Mouse (Mus musculus): ENCODE results near the gene Usp47. TPM values are rescaled to one million over a fixed set of nuclear protein-coding genes. Genes with fewer than 3 reads are reported as not detected.
"Not testable (repeated sequence)": the region's sequence is repeated elsewhere in the genome, so short reads cannot be mapped to it uniquely, and the experiment has no call there.

Gene Usp47
- polyA plus RNA-seq, 1 experiment = 24.7 TPM

- H3ac ChIP-seq (ENCODE audit: control insufficient read depth, insufficient read length, low read depth) = no peak overlapping the region
- H3K36me3 ChIP-seq (ENCODE audit: control insufficient read depth, insufficient read depth) = peaks cover 73% of the 10 kb centered on the region
- H3K27me3 ChIP-seq (ENCODE audit: control insufficient read depth, insufficient read depth, insufficient read length) = no peaks in the 10 kb centered on the region
- H3K79me3 ChIP-seq (ENCODE audit: low read depth) = no peaks in the 10 kb centered on the region
- no peaks in the 10 kb centered on the region for H3K79me2 ChIP-seq (ENCODE audit: control insufficient read depth, insufficient read depth)
- TF ChIP-seq MAX (IDR thresholded peaks at IDR 0.05) = no peak
- no peak for TF ChIP-seq MYOG (IDR thresholded peaks at IDR 0.05; ENCODE audit: control insufficient read depth, extremely low read depth, insufficient read length)
- TF ChIP-seq CTCF (IDR thresholded peaks at IDR 0.05; ENCODE audit: control insufficient read depth, insufficient read depth, insufficient read length) = no peak
- TF ChIP-seq MYOD1 (IDR thresholded peaks at IDR 0.05; ENCODE audit: control insufficient read depth, insufficient read length, low read depth) = no peak
- TF ChIP-seq FOSL1 (IDR thresholded peaks at IDR 0.05; ENCODE audit: insufficient read depth, low read length, poor library complexity, severe bottlenecking) = no peak
- TF ChIP-seq USF1 (IDR thresholded peaks at IDR 0.05; ENCODE audit: low read depth) = no peak
- H3K4me3 ChIP-seq (ENCODE audit: insufficient read depth, poor library complexity, severe bottlenecking) = no peak overlapping the region
Measured at GRCm38 (mm10) chr7:112086186-112086585, 62.9 kb downstream of the Usp47 start.

DNA sequence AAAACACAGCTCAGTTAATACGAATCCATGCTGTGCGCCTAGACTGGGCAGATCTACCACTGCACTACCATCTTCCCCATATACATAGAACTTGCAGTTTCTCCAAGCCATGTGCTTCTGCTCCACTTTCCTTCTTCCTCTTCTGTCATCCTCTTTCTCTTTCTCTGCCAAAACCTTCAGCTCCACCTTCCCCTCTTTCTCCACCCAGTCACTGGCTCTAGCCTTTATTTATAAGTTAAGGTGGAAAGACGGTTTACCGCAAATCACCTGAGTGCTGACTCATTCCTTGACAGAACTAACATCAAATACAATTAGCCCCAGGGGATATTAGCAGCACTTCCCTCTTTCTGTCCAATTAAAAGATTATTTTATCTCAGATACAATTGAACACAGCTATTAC is 71.6 kb downstream of the Usp47 start:
- H3K4me3 ChIP-seq (ENCODE audit: insufficient read depth, poor library complexity, severe bottlenecking); H3K79me3 ChIP-seq (ENCODE audit: low read depth); H3K27me3 ChIP-seq (ENCODE audit: control insufficient read depth, insufficient read depth, insufficient read length); H3ac ChIP-seq (ENCODE audit: control insufficient read depth, insufficient read length, low read depth): not testable (repeated sequence)
- H3K36me3 ChIP-seq (ENCODE audit: control insufficient read depth, insufficient read depth) = peaks cover 87% of the 10 kb centered on the region
- peaks cover 15% of the 10 kb centered on the region for H3K79me2 ChIP-seq (ENCODE audit: control insufficient read depth, insufficient read depth)

DNA sequence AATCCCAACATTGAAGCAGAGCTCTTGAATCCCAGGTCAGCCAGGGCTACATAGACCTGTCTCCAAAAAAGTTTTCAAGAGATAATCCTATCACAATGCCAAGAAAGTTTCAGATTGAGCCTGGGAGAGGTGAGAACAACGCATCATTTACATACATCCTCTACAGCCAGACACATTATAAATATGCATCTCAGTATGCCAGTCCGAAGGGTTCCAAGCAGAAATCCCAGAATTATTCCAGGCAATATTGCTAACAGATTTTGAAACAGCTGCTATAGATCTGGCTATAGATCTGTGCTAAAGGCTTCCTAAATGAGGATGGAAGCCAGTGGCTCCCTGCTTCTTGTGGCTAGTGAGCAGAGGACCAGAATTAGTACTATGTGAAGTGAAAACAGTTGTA is 77.6 kb downstream of the Usp47 start:
- H3K4me3 ChIP-seq (ENCODE audit: insufficient read depth, poor library complexity, severe bottlenecking) = no peak overlapping the region
- H3K27me3 ChIP-seq (ENCODE audit: control insufficient read depth, insufficient read depth, insufficient read length) = no peaks in the 10 kb centered on the region
- TF ChIP-seq CTCF (IDR thresholded peaks at IDR 0.05; ENCODE audit: control insufficient read depth, insufficient read depth, insufficient read length) (no peak), FOSL1 (IDR thresholded peaks at IDR 0.05; ENCODE audit: insufficient read depth, low read length, poor library complexity, severe bottlenecking) (no peak), USF1 (IDR thresholded peaks at IDR 0.05; ENCODE audit: low read depth) (no peak), MYOG (IDR thresholded peaks at IDR 0.05; ENCODE audit: control insufficient read depth, extremely low read depth, insufficient read length) (no peak), MAX (IDR thresholded peaks at IDR 0.05) (no peak), CEBPB (IDR thresholded peaks at IDR 0.05; ENCODE audit: low read depth) (no peak), MYOD1 (IDR thresholded peaks at IDR 0.05; ENCODE audit: control insufficient read depth, insufficient read length, low read depth) (no peak)
- H3ac ChIP-seq (ENCODE audit: control insufficient read depth, insufficient read length, low read depth) = no peak overlapping the region
- peaks cover 7% of the 10 kb centered on the region for H3K79me2 ChIP-seq (ENCODE audit: control insufficient read depth, insufficient read depth)
- peaks cover 2% of the 10 kb centered on the region for H3K79me3 ChIP-seq (ENCODE audit: low read depth)
- H3K36me3 ChIP-seq (ENCODE audit: control insufficient read depth, insufficient read depth) = peaks cover 78% of the 10 kb centered on the region

- peaks cover 2% of the 10 kb centered on the region for H3K79me3 ChIP-seq (ENCODE audit: low read depth)
- H3K36me3 ChIP-seq (ENCODE audit: control insufficient read depth, insufficient read depth) = peaks cover 78% of the 10 kb centered on the region
- no peak overlapping the region for H3ac ChIP-seq (ENCODE audit: control insufficient read depth, insufficient read length, low read depth)
- no peak overlapping the region for H3K4me3 ChIP-seq (ENCODE audit: insufficient read depth, poor library complexity, severe bottlenecking)
- no peaks in the 10 kb centered on the region for H3K27me3 ChIP-seq (ENCODE audit: control insufficient read depth, insufficient read depth, insufficient read length)
- TF ChIP-seq MYOG (IDR thresholded peaks at IDR 0.05; ENCODE audit: control insufficient read depth, extremely low read depth, insufficient read length) (no peak), USF1 (IDR thresholded peaks at IDR 0.05; ENCODE audit: low read depth) (no peak), CEBPB (IDR thresholded peaks at IDR 0.05; ENCODE audit: low read depth) (no peak), CTCF (IDR thresholded peaks at IDR 0.05; ENCODE audit: control insufficient read depth, insufficient read depth, insufficient read length) (no peak), MAX (IDR thresholded peaks at IDR 0.05) (no peak), FOSL1 (IDR thresholded peaks at IDR 0.05; ENCODE audit: insufficient read depth, low read length, poor library complexity, severe bottlenecking) (no peak), MYOD1 (IDR thresholded peaks at IDR 0.05; ENCODE audit: control insufficient read depth, insufficient read length, low read depth) (no peak)
- H3K79me2 ChIP-seq (ENCODE audit: control insufficient read depth, insufficient read depth) = no peaks in the 10 kb centered on the region
Measured at GRCm38 (mm10) chr7:112102933-112103332, 79.6 kb downstream of the Usp47 start.

DNA sequence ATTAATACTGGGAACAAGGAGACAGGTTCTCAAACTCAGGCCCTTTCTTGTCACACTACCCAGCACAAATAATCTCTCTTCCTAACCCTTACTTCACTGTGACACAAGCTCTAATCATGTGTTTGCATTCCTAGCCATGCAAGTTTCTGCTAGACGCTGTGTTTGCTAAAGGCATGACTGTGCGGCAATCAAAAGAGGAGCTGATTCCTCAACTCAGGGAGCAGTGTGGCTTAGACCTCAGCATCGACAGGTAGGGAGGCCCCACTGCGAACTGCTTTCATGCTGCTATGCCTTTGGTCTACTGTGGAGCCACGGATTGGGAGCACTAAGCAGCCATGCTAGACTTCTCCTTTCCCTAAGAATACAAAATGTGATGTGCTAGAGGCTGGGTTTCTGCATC is 80.5 kb downstream of the Usp47 start:
- TF ChIP-seq USF1 (IDR thresholded peaks at IDR 0.05; ENCODE audit: low read depth) (no peak), FOSL1 (IDR thresholded peaks at IDR 0.05; ENCODE audit: insufficient read depth, low read length, poor library complexity, severe bottlenecking) (no peak), CEBPB (IDR thresholded peaks at IDR 0.05; ENCODE audit: low read depth) (no peak), MAX (IDR thresholded peaks at IDR 0.05) (no peak), CTCF (IDR thresholded peaks at IDR 0.05; ENCODE audit: control insufficient read depth, insufficient read depth, insufficient read length) (no peak), MYOG (IDR thresholded peaks at IDR 0.05; ENCODE audit: control insufficient read depth, extremely low read depth, insufficient read length) (no peak), MYOD1 (IDR thresholded peaks at IDR 0.05; ENCODE audit: control insufficient read depth, insufficient read length, low read depth) (no peak)
- Histone ChIP-seq H3K4me3 (ENCODE audit: insufficient read depth, poor library complexity, severe bottlenecking) (no peak overlapping the region), H3K79me2 (ENCODE audit: control insufficient read depth, insufficient read depth) (no peaks in the 10 kb centered on the region), H3K79me3 (ENCODE audit: low read depth) (peaks cover 2% of the 10 kb centered on the region), H3ac (ENCODE audit: control insufficient read depth, insufficient read length, low read depth) (no peak overlapping the region), H3K27me3 (ENCODE audit: control insufficient read depth, insufficient read depth, insufficient read length) (no peaks in the 10 kb centered on the region), H3K36me3 (ENCODE audit: control insufficient read depth, insufficient read depth) (peaks cover 78% of the 10 kb centered on the region)

- H3K27me3 ChIP-seq (ENCODE audit: control insufficient read depth, insufficient read depth, insufficient read length) = no peaks in the 10 kb centered on the region
- no peaks in the 10 kb centered on the region for H3K79me3 ChIP-seq (ENCODE audit: low read depth)
- peaks cover 70% of the 10 kb centered on the region for H3K36me3 ChIP-seq (ENCODE audit: control insufficient read depth, insufficient read depth)
- TF ChIP-seq CTCF (IDR thresholded peaks at IDR 0.05; ENCODE audit: control insufficient read depth, insufficient read depth, insufficient read length) = no peak
- no peak for TF ChIP-seq MYOD1 (IDR thresholded peaks at IDR 0.05; ENCODE audit: control insufficient read depth, insufficient read length, low read depth)
- TF ChIP-seq MYOG (IDR thresholded peaks at IDR 0.05; ENCODE audit: control insufficient read depth, extremely low read depth, insufficient read length) = no peak
- no peak for TF ChIP-seq USF1 (IDR thresholded peaks at IDR 0.05; ENCODE audit: low read depth)
- no peak for TF ChIP-seq MAX (IDR thresholded peaks at IDR 0.05)
- H3K4me3 ChIP-seq (ENCODE audit: insufficient read depth, poor library complexity, severe bottlenecking) = no peak overlapping the region
- no peak overlapping the region for H3ac ChIP-seq (ENCODE audit: control insufficient read depth, insufficient read length, low read depth)
- no peaks in the 10 kb centered on the region for H3K79me2 ChIP-seq (ENCODE audit: control insufficient read depth, insufficient read depth)
Measured at GRCm38 (mm10) chr7:112108757-112109156, 85.5 kb downstream of the Usp47 start.

Data from C2C12 (cell line).